Comparison of ENCODE assay signal across 20 mouse cellular contexts in genomic region chr3:84330210-84330609, GRCm38 (mm10). TPM values are rescaled to one million over a fixed set of nuclear protein-coding genes. Genes with fewer than 3 reads are reported as not detected.
"Had no signal": no experiment of that assay in that cellular context is flagged by ENCODE, and none has a peak within 500 bp of the region (broad histone marks: within the 10 kb centered on the region; RNA-seq: fewer than 3 reads in every experiment).

No protein-coding gene starts in this region.

- DNase-seq: kidney, postnatal 25 days; layer of hippocampus, adult 9-11 months; liver; lung, adult 18-20 months; lung, postnatal 10 days; lung, postnatal 36 days; thymus, adult 18-20 months; thymus, postnatal 36 days had no signal

- H3K4me2 ChIP-seq: limb, embryonic 13.5 days; liver, embryonic 12.5 days; liver, embryonic 15.5 days; lung, embryonic 15.5 days; midbrain, embryonic 12.5 days; neural tube, embryonic 13.5 days had no signal

- ATAC-seq: liver, embryonic 12.5 days; midbrain, embryonic 16.5 days had no signal

- H3K9me3 ChIP-seq: limb, embryonic 10.5 days; limb, embryonic 13.5 days; liver, embryonic 12.5 days; liver, embryonic 15.5 days; lung, embryonic 15.5 days; midbrain, embryonic 12.5 days; neural tube, embryonic 13.5 days had no signal

- H3K4me3 ChIP-seq: layer of hippocampus, adult 2 months; limb, embryonic 10.5 days; limb, embryonic 13.5 days; liver, embryonic 12.5 days; liver, embryonic 15.5 days; lung, embryonic 15.5 days; midbrain, embryonic 12.5 days; myocyte; neural tube, embryonic 13.5 days had no signal

- H3K9ac ChIP-seq: limb, embryonic 13.5 days; liver, embryonic 12.5 days; liver, embryonic 15.5 days; lung, embryonic 15.5 days; midbrain, embryonic 12.5 days; neural tube, embryonic 13.5 days had no signal

- H3K27ac ChIP-seq: kidney, postnatal 0 days; layer of hippocampus, adult 2 months; limb, embryonic 10.5 days; limb, embryonic 13.5 days; liver, embryonic 12.5 days; liver, embryonic 15.5 days; lung, embryonic 15.5 days; midbrain, embryonic 12.5 days; neural tube, embryonic 13.5 days had no signal

- H3K36me3 ChIP-seq: limb, embryonic 10.5 days; limb, embryonic 13.5 days; liver, embryonic 12.5 days; liver, embryonic 15.5 days; lung, embryonic 15.5 days; midbrain, embryonic 12.5 days; neural tube, embryonic 13.5 days had no signal

- H3K27me3 ChIP-seq: lung, embryonic 15.5 days; neural tube, embryonic 13.5 days had no signal

RNA-seq across cellular contexts. Expression of gene Trim2, which starts 23.5 kb away (rescaled TPM):
- total RNA-seq: monocyte, adult 5-6 weeks had no signal
